Mouse (Mus musculus) E14TG2a.4 (cell line): ENCODE results near the gene Galns.

Source experiments
- CTCF ChIP-seq: conservative IDR thresholded peaks from 2 replicates; pipeline ENCODE4 v1.5.1; 2014; ENCODE audit warnings: low read length
- NANOG ChIP-seq: IDR thresholded peaks from 2 replicates; pipeline ENCODE4 v1.6.1; 2014; ENCODE audit warnings: borderline replicate concordance, low read length, mixed read lengths
- POU5F1 ChIP-seq: IDR thresholded peaks from 2 replicates; pipeline ENCODE4 v1.6.1; 2014; ENCODE audit warnings: low read length, borderline replicate concordance

GRCm38 (mm10) chr8:122580926-122581325 is 30.3 kb downstream of the Galns start:
- TF ChIP-seq CTCF (no peak), POU5F1 (no peak), NANOG (no peak)
